Mouse (Mus musculus): ENCODE measurements at regions not wholly inside any gene's neighbourhood (a gene's known extent, or its start where the extent isn't known, plus 50 kb on each side); places are given as distances from the start of the nearest gene placed in this dataset.
A peak's percentile ranks its signal among the peaks of the same experiment; 100 is the strongest.

- H3K27ac ChIP-seq, result no peak overlapping the region
- ATAC-seq (replicated peaks; ENCODE audit: low FRiP score, low read depth), result no peak
- 58% methylated on average over 3 of the region's 3 CpGs for WGBS
Measured at GRCm38 (mm10) chr16:72221912-72222502, 86.1 kb upstream of the Robo1 start.

GRCm38 (mm10) chr16:72223860-72224259, 84.2 kb upstream of the Robo1 start:
- no peak for ATAC-seq (replicated peaks; ENCODE audit: low FRiP score, low read depth)
- whole genome bisulfite sequencing, result 35% methylated on average over 3 of the region's 3 CpGs

More at GRCm38 (mm10) chr16:72221912-72222502, 86.1 kb upstream of the Robo1 start:
- no peak overlapping the region for H3K9ac ChIP-seq (ENCODE audit: low read depth, low read length)
- no peak for TF ChIP-seq CTCF (IDR thresholded peaks at IDR 0.05; ENCODE audit: low read depth)
- no peaks in the 10 kb centered on the region for H3K4me1 ChIP-seq (replicated peaks; ENCODE audit: insufficient read depth, low read length)
- no peak for DNase-seq (ENCODE audit: low spot score)
- H3K4me3 ChIP-seq (replicated peaks; ENCODE audit: low read depth, low read length), result no peak overlapping the region
- no peaks in the 10 kb centered on the region for H3K27me3 ChIP-seq (ENCODE audit: insufficient read depth, low read length)
- no peaks in the 10 kb centered on the region for H3K36me3 ChIP-seq (ENCODE audit: insufficient read depth, low read length)
- no peak overlapping the region for H3K4me2 ChIP-seq (ENCODE audit: low read length)
- no peaks in the 10 kb centered on the region for H3K9me3 ChIP-seq (replicated peaks; ENCODE audit: low read length)

GRCm38 (mm10) chr16:72225157-72225880, 82.8 kb upstream of the Robo1 start:
- Histone ChIP-seq H3K9me3 (replicated peaks; ENCODE audit: low read length) (no peaks in the 10 kb centered on the region), H3K27ac (no peak overlapping the region), H3K27me3 (ENCODE audit: insufficient read depth, low read length) (no peaks in the 10 kb centered on the region), H3K4me2 (ENCODE audit: low read length) (no peak overlapping the region), H3K4me3 (replicated peaks; ENCODE audit: low read depth, low read length) (no peak overlapping the region), H3K4me1 (replicated peaks; ENCODE audit: insufficient read depth, low read length) (no peaks in the 10 kb centered on the region), H3K9ac (ENCODE audit: low read depth, low read length) (no peak overlapping the region), H3K36me3 (ENCODE audit: insufficient read depth, low read length) (no peaks in the 10 kb centered on the region)
- ATAC-seq (replicated peaks; ENCODE audit: low FRiP score, low read depth) (no peak), DNase-seq (ENCODE audit: low spot score) (no peak)
- TF ChIP-seq CTCF (IDR thresholded peaks at IDR 0.05; ENCODE audit: low read depth), result no peak
- WGBS, result 80% methylated on average over 4 of the region's 4 CpGs

More at GRCm38 (mm10) chr16:72223860-72224259, 84.2 kb upstream of the Robo1 start:
- Histone ChIP-seq H3K9ac (ENCODE audit: low read depth, low read length) (no peak overlapping the region), H3K4me1 (replicated peaks; ENCODE audit: insufficient read depth, low read length) (no peaks in the 10 kb centered on the region), H3K4me3 (replicated peaks; ENCODE audit: low read depth, low read length) (no peak overlapping the region), H3K9me3 (replicated peaks; ENCODE audit: low read length) (no peaks in the 10 kb centered on the region), H3K4me2 (ENCODE audit: low read length) (no peak overlapping the region), H3K36me3 (ENCODE audit: insufficient read depth, low read length) (no peaks in the 10 kb centered on the region), H3K27me3 (ENCODE audit: insufficient read depth, low read length) (no peaks in the 10 kb centered on the region), H3K27ac (no peak overlapping the region)
- no peak for TF ChIP-seq CTCF (IDR thresholded peaks at IDR 0.05; ENCODE audit: low read depth)
- DNase-seq (ENCODE audit: low spot score), result peak; percentile 32

- WGBS, result 33% methylated on average over 1 of the region's 1 CpGs
- TF ChIP-seq CTCF (IDR thresholded peaks at IDR 0.05; ENCODE audit: low read depth), result no peak
- Histone ChIP-seq H3K27me3 (ENCODE audit: insufficient read depth, low read length) (no peaks in the 10 kb centered on the region), H3K9me3 (replicated peaks; ENCODE audit: low read length) (no peaks in the 10 kb centered on the region), H3K4me1 (replicated peaks; ENCODE audit: insufficient read depth, low read length) (no peaks in the 10 kb centered on the region), H3K4me2 (ENCODE audit: low read length) (no peak overlapping the region), H3K4me3 (replicated peaks; ENCODE audit: low read depth, low read length) (no peak overlapping the region), H3K36me3 (ENCODE audit: insufficient read depth, low read length) (no peaks in the 10 kb centered on the region), H3K27ac (no peak overlapping the region), H3K9ac (ENCODE audit: low read depth, low read length) (no peak overlapping the region)
- no peak for DNase-seq (ENCODE audit: low spot score)
- ATAC-seq (replicated peaks; ENCODE audit: low FRiP score, low read depth), result no peak
Measured at GRCm38 (mm10) chr16:72234366-72234765, 73.7 kb upstream of the Robo1 start.

- Histone ChIP-seq H3K9ac (ENCODE audit: low read depth, low read length) (no peak overlapping the region), H3K4me1 (replicated peaks; ENCODE audit: insufficient read depth, low read length) (no peaks in the 10 kb centered on the region), H3K27ac (no peak overlapping the region), H3K4me3 (replicated peaks; ENCODE audit: low read depth, low read length) (no peak overlapping the region), H3K27me3 (ENCODE audit: insufficient read depth, low read length) (no peaks in the 10 kb centered on the region), H3K9me3 (replicated peaks; ENCODE audit: low read length) (no peaks in the 10 kb centered on the region), H3K36me3 (ENCODE audit: insufficient read depth, low read length) (no peaks in the 10 kb centered on the region), H3K4me2 (ENCODE audit: low read length) (no peak overlapping the region)
- no peak for TF ChIP-seq CTCF (IDR thresholded peaks at IDR 0.05; ENCODE audit: low read depth)
- no peak for ATAC-seq (replicated peaks; ENCODE audit: low FRiP score, low read depth)
- no peak for DNase-seq (ENCODE audit: low spot score)
- 57% methylated on average over 7 of the region's 7 CpGs for WGBS
Measured at GRCm38 (mm10) chr16:72239631-72240030, 68.5 kb upstream of the Robo1 start.

GRCm38 (mm10) chr16:72256388-72256787, 51.7 kb upstream of the Robo1 start:
- H3K9me3 ChIP-seq (replicated peaks; ENCODE audit: low read length), result no peaks in the 10 kb centered on the region
- no peak overlapping the region for H3K27ac ChIP-seq
- ATAC-seq (replicated peaks; ENCODE audit: low FRiP score, low read depth), result no peak
- WGBS, result 73% methylated on average over 3 of the region's 3 CpGs
- no peaks in the 10 kb centered on the region for H3K36me3 ChIP-seq (ENCODE audit: insufficient read depth, low read length)
- DNase-seq (ENCODE audit: low spot score), result no peak
- no peak overlapping the region for H3K9ac ChIP-seq (ENCODE audit: low read depth, low read length)
- H3K4me3 ChIP-seq (replicated peaks; ENCODE audit: low read depth, low read length), result no peak overlapping the region
- H3K27me3 ChIP-seq (ENCODE audit: insufficient read depth, low read length), result no peaks in the 10 kb centered on the region
- no peak overlapping the region for H3K4me2 ChIP-seq (ENCODE audit: low read length)
- no peaks in the 10 kb centered on the region for H3K4me1 ChIP-seq (replicated peaks; ENCODE audit: insufficient read depth, low read length)
- no peak for TF ChIP-seq CTCF (IDR thresholded peaks at IDR 0.05; ENCODE audit: low read depth)
